Mouse (Mus musculus) G1E (cell line): ENCODE results near the gene Pla2g16. TPM values are rescaled to one million over a fixed set of nuclear protein-coding genes. Genes with fewer than 3 reads are reported as not detected.

Experiments
- ATAC-seq: 2 replicates; pipeline ENCODE4 v1.8.0; 2016; ENCODE audit warnings: mild to moderate bottlenecking; ENCODE audit not compliant: insufficient number of reproducible peaks, poor library complexity, low FRiP score, severe bottlenecking; ENCODE audit errors: extremely low read depth
- DNase-seq: peaks from one replicate; pipeline ENCODE4 v3.0.0; 2012; ENCODE audit warnings: low spot score
- H3K27me3 ChIP-seq: 2 replicates; pipeline ENCODE4 v1.6.1; 2012; ENCODE audit warnings: mild to moderate bottlenecking, low read length, inconsistent platforms; ENCODE audit not compliant: insufficient read depth
- H3K36me3 ChIP-seq: replicated peaks from 2 replicates; pipeline ENCODE3; 2012; ENCODE audit warnings: mild to moderate bottlenecking, inconsistent platforms
- H3K4me1 ChIP-seq: 2 replicates; pipeline ENCODE4 v1.6.1; 2012; ENCODE audit warnings: low read depth, low read length, inconsistent platforms, mixed read lengths; ENCODE audit not compliant: insufficient read depth
- H3K4me3 ChIP-seq: 2 replicates; pipeline ENCODE4 v1.5.1; 2012; ENCODE audit warnings: low read depth, mild to moderate bottlenecking, inconsistent platforms, low read length, moderate library complexity, mixed read lengths
- H3K9me3 ChIP-seq: replicated peaks from 2 replicates; pipeline ENCODE4 v1.6.1; 2012; ENCODE audit warnings: inconsistent platforms
- CTCF ChIP-seq: IDR thresholded peaks from 2 replicates; pipeline ENCODE4 v1.5.1; 2012; ENCODE audit warnings: low read depth, low read length, inconsistent platforms, mixed read lengths
- GATA1 ChIP-seq: IDR thresholded peaks from 2 replicates; pipeline ENCODE4 v1.6.1; 2012; ENCODE audit warnings: borderline replicate concordance, low read length, inconsistent platforms, mixed read lengths
- GATA2 ChIP-seq: IDR thresholded peaks from 2 replicates; pipeline ENCODE4 v1.6.1; 2012; ENCODE audit warnings: low read depth, low read length, inconsistent platforms, borderline replicate concordance
- POLR2AphosphoS5 ChIP-seq: IDR thresholded peaks from 2 replicates; pipeline ENCODE4 v1.6.1; 2012; ENCODE audit warnings: low read depth, low read length, inconsistent platforms; ENCODE audit not compliant: insufficient replicate concordance
- TAL1 ChIP-seq: conservative IDR thresholded peaks from 2 replicates; pipeline ENCODE4 v1.6.1; 2012; ENCODE audit warnings: low read depth, low read length, inconsistent platforms, mixed read lengths
- polyA plus RNA-seq: library from polyadenylated mRNA; stranded (reverse); fragments of >175 nt; gene quantifications from 2 replicates; pipeline ENCODE4 v1.2.3, GENCODE M21; 2012
- total RNA-seq, 2 experiments: library from RNA; stranded (forward) in 1 of 2; stranded (reverse) in 1 of 2; fragments of 200-1000 nt in 1 of 2; fragments of >200 nt in 1 of 2; fragmentation: Nextera tagmentation in 1 of 2; gene quantifications; 2 replicates each; pipeline ENCODE4 v1.2.3; 2014 to 2017

Pla2g16 gene
- total and polyA plus RNA-seq, 3 experiments, result 0.22 to 0.75 TPM; not detected in 1

DNA sequence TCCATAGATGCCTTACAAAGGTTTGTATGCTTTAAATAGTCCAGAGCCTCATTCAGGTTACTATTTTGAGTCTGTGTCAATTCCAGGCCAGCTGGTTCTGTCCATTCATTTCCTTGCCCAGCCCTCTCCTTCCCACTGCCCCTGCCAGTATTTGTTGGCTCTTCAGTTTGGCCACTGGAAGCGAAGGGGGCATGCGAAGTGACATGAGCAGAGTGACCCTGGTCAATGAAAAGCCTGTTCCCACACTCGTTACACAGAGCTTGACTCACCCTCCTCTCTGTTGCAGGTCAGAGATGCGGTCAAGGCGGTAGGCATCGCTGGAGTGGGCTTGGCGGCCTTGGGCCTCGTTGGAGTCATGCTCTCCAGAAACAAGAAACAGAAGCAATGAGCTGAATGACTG, 28.0 kb downstream of the Pla2g16 start:
- no peak for DNase-seq
- Histone ChIP-seq H3K36me3 (no peaks in the 10 kb centered on the region), H3K27me3 (peaks cover 8% of the 10 kb centered on the region), H3K4me3 (no peak overlapping the region), H3K9me3 (peaks cover 4% of the 10 kb centered on the region; the same call in 1 of the 2 replicates), H3K4me1 (peaks cover 10% of the 10 kb centered on the region)
- ATAC-seq, result no peak
- TF ChIP-seq TAL1, result no peak
- no peak for TF ChIP-seq GATA1
- TF ChIP-seq CTCF, result no peak
- TF ChIP-seq POLR2AphosphoS5, result no peak
- no peak for TF ChIP-seq GATA2

DNA sequence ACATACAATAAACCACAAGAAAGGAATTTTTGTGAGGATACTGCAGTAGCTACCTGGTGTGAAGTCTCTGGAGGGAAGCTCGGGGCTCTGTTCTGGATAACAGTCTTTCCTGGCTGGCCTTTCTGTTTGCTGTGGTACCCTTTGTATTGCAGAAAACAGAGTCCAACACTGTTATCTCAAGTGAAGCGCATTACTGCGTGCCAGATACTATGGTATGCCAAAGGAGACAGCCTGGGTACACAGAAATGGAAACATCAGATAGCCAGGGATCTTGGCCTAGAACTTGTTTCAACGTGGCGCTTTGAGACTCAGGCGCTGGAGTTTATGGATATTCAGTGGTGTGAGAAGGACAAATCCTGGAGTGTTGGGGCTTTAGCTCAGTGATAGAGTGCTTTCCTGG, 28.5 kb downstream of the Pla2g16 start:
- no peaks in the 10 kb centered on the region for H3K36me3 ChIP-seq
- H3K27me3 ChIP-seq, result peaks cover 8% of the 10 kb centered on the region
- peaks cover 4% of the 10 kb centered on the region; the same call in 1 of the 2 replicates for H3K9me3 ChIP-seq
- no peak for ATAC-seq
- H3K4me3 ChIP-seq, result no peak overlapping the region
- peaks cover 6% of the 10 kb centered on the region for H3K4me1 ChIP-seq
- no peak for DNase-seq
- TF ChIP-seq GATA2 (no peak), TAL1 (no peak), CTCF (no peak), GATA1 (no peak), POLR2AphosphoS5 (no peak)

DNA sequence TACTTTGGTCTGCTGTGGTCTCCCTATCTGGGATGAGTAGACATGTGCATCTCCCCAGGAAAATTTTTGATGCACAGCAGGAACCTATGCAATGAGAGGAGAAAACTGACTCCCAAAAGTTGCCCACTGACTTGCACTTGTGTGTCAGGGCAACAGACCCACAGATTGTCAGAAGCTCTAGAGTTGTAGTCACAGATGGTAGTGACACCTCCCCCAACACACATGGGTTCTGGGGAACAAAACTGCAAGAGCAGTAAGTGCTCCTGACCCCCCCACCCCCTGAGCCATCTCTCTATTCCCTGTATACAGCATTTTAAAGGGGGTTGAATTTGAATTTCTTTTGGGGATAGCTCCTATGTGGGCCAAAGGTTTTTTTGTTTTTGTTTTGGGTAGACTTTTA, 33.5 kb downstream of the Pla2g16 start:
- peaks cover 4% of the 10 kb centered on the region; the same call in 1 of the 2 replicates for H3K9me3 ChIP-seq
- no peak for TF ChIP-seq CTCF
- no peak for TF ChIP-seq GATA1
- no peak for TF ChIP-seq GATA2
- no peak for TF ChIP-seq POLR2AphosphoS5
- no peak for TF ChIP-seq TAL1
- H3K27me3 ChIP-seq, result peaks cover 4% of the 10 kb centered on the region; the same call in 1 of the 2 replicates
- no peak overlapping the region for H3K4me3 ChIP-seq
- ATAC-seq (no peak), DNase-seq (no peak)
- no peaks in the 10 kb centered on the region for H3K4me1 ChIP-seq
- no peaks in the 10 kb centered on the region for H3K36me3 ChIP-seq

DNA sequence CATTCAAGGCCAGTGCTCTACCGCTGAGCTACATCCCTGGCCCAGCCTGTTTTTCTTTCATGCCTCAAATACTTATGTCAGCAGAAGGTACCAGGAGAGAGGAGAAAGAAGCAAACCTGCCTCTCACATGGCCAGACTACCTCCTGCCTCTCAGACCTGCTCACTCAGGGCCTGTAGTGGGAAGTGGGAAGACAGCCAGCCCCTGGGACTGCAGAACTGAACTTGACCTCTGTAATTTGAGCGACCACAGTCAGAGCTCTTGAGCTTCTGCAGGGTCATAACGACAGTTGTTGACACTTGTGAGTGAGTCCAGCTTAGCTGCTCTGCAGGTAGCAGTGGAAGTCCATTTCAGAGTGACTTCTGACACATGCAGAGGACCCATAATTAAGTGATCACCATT, 34.8 kb downstream of the Pla2g16 start:
- ATAC-seq, result no peak
- TF ChIP-seq POLR2AphosphoS5 (no peak), TAL1 (no peak), GATA2 (no peak), GATA1 (no peak), CTCF (no peak)
- no peaks in the 10 kb centered on the region for H3K36me3 ChIP-seq
- peaks cover 4% of the 10 kb centered on the region; the same call in 1 of the 2 replicates for H3K27me3 ChIP-seq
- no peaks in the 10 kb centered on the region for H3K4me1 ChIP-seq
- peaks cover 4% of the 10 kb centered on the region; the same call in 1 of the 2 replicates for H3K9me3 ChIP-seq
- DNase-seq, result no peak
- H3K4me3 ChIP-seq, result no peak overlapping the region

DNA sequence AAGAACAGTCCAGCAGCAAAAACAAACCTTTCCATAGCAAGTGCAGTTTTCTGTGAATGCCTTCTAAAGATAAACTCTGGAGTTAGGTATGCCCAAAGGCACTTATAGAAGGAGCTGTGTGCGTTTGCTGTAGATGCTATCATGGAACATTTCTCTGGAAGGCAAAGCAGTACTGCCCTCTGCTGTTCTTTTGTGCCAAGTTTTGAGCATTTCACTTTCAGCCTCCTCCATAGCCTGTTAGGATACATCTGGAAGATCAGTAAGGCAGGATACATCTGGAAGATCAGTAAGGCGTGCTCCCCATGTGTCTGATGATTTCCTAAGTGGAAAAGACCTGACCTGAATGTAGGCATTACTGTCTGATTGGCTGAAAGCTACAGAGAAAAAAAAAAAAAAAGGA, 38.3 kb downstream of the Pla2g16 start:
- no peak for TF ChIP-seq GATA2
- no peak for TF ChIP-seq CTCF
- TF ChIP-seq TAL1, result no peak
- no peak for TF ChIP-seq GATA1
- Histone ChIP-seq H3K27me3 (peaks cover 4% of the 10 kb centered on the region; the same call in 1 of the 2 replicates), H3K4me1 (no peaks in the 10 kb centered on the region), H3K4me3 (no peak overlapping the region), H3K9me3 (no peaks in the 10 kb centered on the region), H3K36me3 (no peaks in the 10 kb centered on the region)
- DNase-seq, result no peak
- ATAC-seq, result no peak

DNA sequence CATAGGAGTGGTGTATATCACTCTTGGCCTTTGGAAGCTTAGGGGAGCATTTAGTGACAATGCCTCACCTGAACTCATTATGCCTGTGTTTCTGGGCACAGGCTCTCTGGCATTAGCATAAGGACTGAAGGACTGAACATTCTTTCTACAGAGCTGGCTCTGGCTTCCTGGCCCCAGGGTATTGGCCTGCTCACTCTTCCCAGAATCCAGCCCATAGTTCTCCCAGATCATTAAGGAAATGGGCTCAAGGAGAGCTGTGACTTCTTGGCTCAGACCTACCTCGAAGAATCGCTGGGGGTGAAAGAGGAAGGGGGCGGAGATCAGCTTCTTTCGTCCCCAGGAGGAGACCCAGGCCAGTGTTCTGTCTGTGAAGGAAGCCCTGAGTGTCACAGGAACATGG, 41.2 kb downstream of the Pla2g16 start:
- no peaks in the 10 kb centered on the region for H3K4me1 ChIP-seq

More for the DNA sequence above, 41.2 kb downstream of the Pla2g16 start:
- TF ChIP-seq POLR2AphosphoS5 (no peak), GATA1 (no peak), TAL1 (no peak), GATA2 (no peak), CTCF (no peak)
- Histone ChIP-seq H3K36me3 (no peaks in the 10 kb centered on the region), H3K9me3 (no peaks in the 10 kb centered on the region), H3K4me3 (no peak overlapping the region), H3K27me3 (peaks cover 6% of the 10 kb centered on the region; the same call in 1 of the 2 replicates)
- ATAC-seq (no peak), DNase-seq (no peak)
